Mouse (Mus musculus): ENCODE measurements around the gene Sfmbt2. TPM values are rescaled to one million over a fixed set of nuclear protein-coding genes. Genes with fewer than 3 reads are reported as not detected.

Gene Sfmbt2
- polyA plus RNA-seq (2017; shearing (Covaris generic)), result 6.5 TPM

DNA sequence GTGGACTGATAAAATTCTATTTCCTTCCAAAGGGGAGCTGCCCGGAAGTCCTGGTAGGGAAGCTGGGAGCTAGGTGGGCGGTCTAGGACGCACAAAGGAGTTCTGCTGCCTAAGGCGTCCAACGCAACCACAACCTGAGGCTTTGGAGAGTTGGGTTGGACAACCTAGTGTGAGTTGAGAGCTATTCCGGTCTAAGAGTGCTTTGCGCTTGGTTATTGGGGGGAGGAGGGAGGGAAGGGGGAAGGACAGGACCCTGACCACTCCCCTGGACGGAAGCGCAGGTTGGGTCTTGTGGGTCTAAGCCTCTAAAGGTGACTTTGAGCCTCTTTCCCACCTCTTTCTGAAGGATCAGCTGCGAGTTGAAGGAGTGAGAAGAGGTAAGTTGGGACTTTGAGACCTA lies at the start of gene Sfmbt2:
Sfmbt2 (plus strand) TSS at position 335 of the 400 bp plus-strand sequence.

Other genes with a start within 250 kb of the Sfmbt2 start
- not detected for gene Itih2, start 239.1 kb upstream of the Sfmbt2 start, polyA plus RNA-seq (2017; shearing (Covaris generic))
- gene Itih5, start 216.9 kb upstream of the Sfmbt2 start, polyA plus RNA-seq (2017; shearing (Covaris generic)), result 19.9 TPM